Mouse (Mus musculus) midbrain, embryonic 10.5 days (tissue): Measurements from ENCODE around the gene Zik1. TPM values are rescaled to one million over a fixed set of nuclear protein-coding genes. Genes with fewer than 3 reads are reported as not detected.

ENCODE experiments used
- DNase-seq: peaks from one replicate; pipeline ENCODE4 v3.0.0-alpha.2; 2017; ENCODE audit warnings: low spot score
- H3K27ac ChIP-seq: fragments of 300-500 bp; sonication (generic); replicated peaks from 2 replicates; pipeline ENCODE4 v1.5.1; 2016; ENCODE audit warnings: mild to moderate bottlenecking
- H3K27me3 ChIP-seq: fragments of 300-500 bp; sonication (generic); 2 replicates; pipeline ENCODE4 v1.6.1; 2016; ENCODE audit warnings: low read depth, mild to moderate bottlenecking; ENCODE audit not compliant: poor library complexity, severe bottlenecking
- H3K36me3 ChIP-seq: fragments of 300-500 bp; sonication (generic); 2 replicates; pipeline ENCODE4 v1.6.1; 2016; ENCODE audit warnings: mild to moderate bottlenecking, moderate library complexity
- H3K4me1 ChIP-seq: fragments of 300-500 bp; sonication (generic); 2 replicates; pipeline ENCODE4 v1.6.1; 2016
- H3K4me3 ChIP-seq: fragments of 300-500 bp; sonication (generic); 2 replicates; pipeline ENCODE4 v1.5.1; 2016; ENCODE audit warnings: mild to moderate bottlenecking, moderate library complexity
- H3K9me3 ChIP-seq: fragments of 300-500 bp; sonication (generic); replicated peaks from 2 replicates; pipeline ENCODE4 v1.6.1; 2016; ENCODE audit warnings: mild to moderate bottlenecking
- WGBS: fragments of 180-500 bp; shearing (Covaris S2); methylation state at CpG from one replicate; pipeline ENCODE4 v1.1.7; 2016; 5-methylcytosine and 5-hydroxymethylcytosine counted together
- polyA plus RNA-seq: library from polyadenylated mRNA; unstranded; fragments of >200 nt; fragmentation: Nextera tagmentation; extraction: Ambion mirVana; gene quantifications from 2 replicates; pipeline ENCODE4 v1.2.1, GENCODE M21; 2016

Gene Zik1
- 36.7 and 40.7 TPM in 2 replicates for polyA plus RNA-seq

GRCm38 (mm10) chr7:10494786-10495521 is at the start of gene Zik1:
Zik1 (minus strand) TSS chr7:10495394.
- 4% methylated on average over 33 of the region's 33 CpGs for WGBS
- Histone ChIP-seq H3K27ac (peak within 1 kb of the TSS; percentile 87), H3K27me3 (no peaks in the 10 kb centered on the region), H3K36me3 (peaks cover 41% of the 10 kb centered on the region), H3K4me1 (peaks cover 15% of the 10 kb centered on the region), H3K9me3 (no peaks in the 10 kb centered on the region), H3K4me3 (peak within 1 kb of the TSS; percentile 64)
- DNase-seq = peak; percentile 84

GRCm38 (mm10) chr7:10495578-10495977 is 384 bp upstream of the Zik1 start:
- no peaks in the 10 kb centered on the region for H3K27me3 ChIP-seq
- peaks cover 34% of the 10 kb centered on the region for H3K36me3 ChIP-seq
- 40% methylated on average over 6 of the region's 6 CpGs for WGBS
- DNase-seq = no peak
- peak overlapping the region; percentile 87; the same call in 1 of the 2 replicates for H3K27ac ChIP-seq
- peak overlapping the region; percentile 64 for H3K4me3 ChIP-seq
- no peaks in the 10 kb centered on the region for H3K9me3 ChIP-seq
- peaks cover 15% of the 10 kb centered on the region for H3K4me1 ChIP-seq

GRCm38 (mm10) chr7:10480588-10481233 is 14.5 kb downstream of the Zik1 start:
- Histone ChIP-seq H3K27me3 (no peaks in the 10 kb centered on the region), H3K9me3 (peaks cover 20% of the 10 kb centered on the region; the same call in 1 of the 2 replicates), H3K36me3 (no peaks in the 10 kb centered on the region), H3K27ac (no peak overlapping the region), H3K4me3 (peak overlapping the region; percentile 37), H3K4me1 (no peaks in the 10 kb centered on the region)
- DNase-seq = no peak
- WGBS = 54% methylated on average over 18 of the region's 18 CpGs

- H3K27me3 ChIP-seq = no peaks in the 10 kb centered on the region
- no peak for DNase-seq
- H3K4me1 ChIP-seq = no peaks in the 10 kb centered on the region
- H3K9me3 ChIP-seq = peaks cover 20% of the 10 kb centered on the region; the same call in 1 of the 2 replicates
- H3K36me3 ChIP-seq = no peaks in the 10 kb centered on the region
- no peak overlapping the region for H3K4me3 ChIP-seq
- H3K27ac ChIP-seq = no peak overlapping the region
Observed at GRCm38 (mm10) chr7:10479813-10480212, 15.4 kb downstream of the Zik1 start.

- no peaks in the 10 kb centered on the region for H3K36me3 ChIP-seq
- no peak overlapping the region for H3K27ac ChIP-seq
- no peaks in the 10 kb centered on the region for H3K4me1 ChIP-seq
- no peak overlapping the region for H3K4me3 ChIP-seq
- no peak for DNase-seq
- H3K9me3 ChIP-seq = peaks cover 33% of the 10 kb centered on the region
- WGBS = 73% methylated on average over 3 of the region's 3 CpGs
- no peaks in the 10 kb centered on the region for H3K27me3 ChIP-seq
Observed at GRCm38 (mm10) chr7:10458166-10458565, 37.0 kb downstream of the Zik1 start.

GRCm38 (mm10) chr7:10443031-10443430 is 52.2 kb downstream of the Zik1 start, which contains the start of gene Vmn1r67:
Vmn1r67 (plus strand) TSS chr7:10443331.
- Histone ChIP-seq H3K27me3 (no peaks in the 10 kb centered on the region), H3K4me3 (no peak within 1 kb of the TSS), H3K4me1 (no peaks in the 10 kb centered on the region), H3K27ac (no peak within 1 kb of the TSS), H3K36me3 (no peaks in the 10 kb centered on the region), H3K9me3 (peaks cover 62% of the 10 kb centered on the region)
- DNase-seq = no peak

Other genes with a start within 250 kb of the Zik1 start
- not detected in 2 replicates for gene Vmn1r66, start 217.4 kb downstream of the Zik1 start, polyA plus RNA-seq
- not detected in 2 replicates for gene Vmn1r67, start 52.1 kb downstream of the Zik1 start, polyA plus RNA-seq
- not detected in 2 replicates for gene Vmn1r68, start 63.1 kb upstream of the Zik1 start, polyA plus RNA-seq
- gene Vmn1r69, start 118.3 kb upstream of the Zik1 start, polyA plus RNA-seq = not detected in 2 replicates
- not detected in 2 replicates for gene Vmn1r70, start 136.1 kb upstream of the Zik1 start, polyA plus RNA-seq
- gene Nlrp4b, start 192.4 kb upstream of the Zik1 start, polyA plus RNA-seq = not detected in 2 replicates